Mouse (Mus musculus): Measurements from ENCODE around the gene Prdx6. TPM values are rescaled to one million over a fixed set of nuclear protein-coding genes. Genes with fewer than 3 reads are reported as not detected.

The Prdx6 gene
- 100 to 1,000 TPM; 271 to 302 TPM for total RNA-seq (2023)

DNA sequence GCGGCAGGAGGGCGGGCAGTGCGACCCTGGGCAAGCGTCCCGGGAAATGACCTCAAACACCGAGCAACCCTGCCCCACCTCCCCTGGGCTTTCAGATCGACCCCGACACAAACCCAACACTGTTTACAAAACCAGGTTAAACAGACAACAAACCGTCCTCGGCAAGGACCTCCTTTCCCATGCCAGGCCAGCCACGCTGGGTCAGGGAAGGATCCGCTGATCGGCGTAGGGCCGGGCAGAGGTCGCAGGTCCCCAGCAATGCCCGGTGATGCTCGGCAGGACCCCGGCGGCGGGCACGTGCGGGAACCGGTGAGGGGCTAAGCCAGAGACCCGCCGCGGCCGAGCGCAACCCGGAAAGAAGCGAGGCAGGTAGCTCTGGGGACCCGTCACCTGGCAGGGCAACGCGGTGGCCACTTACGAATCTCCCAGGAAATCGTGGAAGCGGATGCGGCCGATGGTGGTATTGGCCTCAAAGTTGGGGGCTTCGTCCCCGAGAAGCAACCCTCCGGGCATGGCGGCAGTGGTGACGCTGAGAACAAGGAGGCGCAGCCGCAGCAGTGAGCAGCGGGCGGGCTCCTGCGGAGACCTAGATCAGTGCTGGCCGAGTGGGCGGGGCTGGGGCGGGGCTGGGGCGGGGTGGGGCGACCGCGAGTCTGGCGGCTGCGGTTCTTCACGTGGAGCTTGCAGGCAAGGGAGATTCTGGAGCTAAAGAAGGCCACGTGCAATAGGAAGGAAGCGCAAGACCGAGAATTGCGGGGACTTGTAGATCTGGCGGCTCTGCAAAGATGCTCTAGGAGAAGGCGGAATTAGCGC lies at the start of gene Prdx6:
Gene Prdx6, minus strand, starts transcription at position 616 of the 813 bp plus-strand sequence.

Other genes with a start within 250 kb of the Prdx6 start
- 10 to 100 TPM; 33.0 to 47.0 TPM for gene Zbtb37, start 216.4 kb downstream of the Prdx6 start, total RNA-seq (2023)
- 10 to 100 TPM in 1 of 2 experiments, 1 to 10 TPM in 1; 8.5 to 13.1 TPM for gene Dars2, start 180.6 kb downstream of the Prdx6 start, total RNA-seq (2023)
- 10 to 100 TPM; 11.9 to 13.5 TPM for gene Cenpl, start 180.5 kb downstream of the Prdx6 start, total RNA-seq (2023)
- gene Klhl20, start 119.7 kb downstream of the Prdx6 start, total RNA-seq (2023): 10 to 100 TPM; 27.8 to 34.6 TPM
- not detected for gene Ankrd45, start 108.5 kb downstream of the Prdx6 start, total RNA-seq (2023)
- gene Tex50, start 91.9 kb downstream of the Prdx6 start, total RNA-seq (2023): not detected
- gene Tnfsf4, start 144.2 kb upstream of the Prdx6 start, total RNA-seq (2023): not detected
- gene Tnfsf18, start 243.4 kb upstream of the Prdx6 start, total RNA-seq (2023): not detected